Mouse (Mus musculus) lung, adult 2 months (tissue): ENCODE measurements around the gene Pitpnc1.

Experiments
- CTCF ChIP-seq: fragments of 200-500 bp; IDR thresholded peaks from 2 replicates; pipeline ENCODE4 v1.5.1; 2011; ENCODE audit warnings: mild to moderate bottlenecking, low read length, control low read depth; ENCODE audit not compliant: insufficient read depth
- POLR2A ChIP-seq: fragments of 200-500 bp; IDR thresholded peaks from 2 replicates; pipeline ENCODE4 v1.6.1; 2011; ENCODE audit warnings: low read depth, mild to moderate bottlenecking, control low read depth, low read length, borderline replicate concordance; ENCODE audit errors: extremely low read depth

GRCm38 (mm10) chr11:107325739-107326725 is 144.5 kb downstream of the Pitpnc1 start:
- no peak for TF ChIP-seq CTCF
- no peak for TF ChIP-seq POLR2A
